Comparison of ENCODE assay signal across 9 mouse cellular contexts in the genomic region with DNA sequence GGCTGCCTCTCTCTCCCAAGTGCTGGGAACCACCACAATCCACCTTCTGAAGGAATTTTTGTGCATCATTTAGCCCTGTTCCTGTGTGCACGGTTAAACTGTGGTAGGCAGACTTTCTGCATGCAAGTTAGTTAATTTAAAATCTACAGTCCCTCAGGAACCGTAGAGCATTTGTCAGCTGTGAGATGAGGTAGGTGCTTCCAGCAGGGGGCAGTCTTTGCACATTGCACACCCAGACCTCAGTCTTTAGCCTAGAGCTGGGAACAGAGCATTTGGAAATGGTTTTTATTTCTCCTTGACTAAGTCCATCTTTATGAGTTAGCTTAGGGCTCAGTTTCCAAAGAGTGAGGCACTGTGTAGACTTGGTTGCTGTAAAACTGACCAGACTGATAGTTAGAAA. TPM values are rescaled to one million over a fixed set of nuclear protein-coding genes. Genes with fewer than 3 reads are reported as not detected.
DNase-seq lines count a peak whose midpoint lies in the region; ATAC-seq and TF ChIP-seq lines count a peak whose summit lies in the region.
"Had no signal": no experiment of that assay in that cellular context is flagged by ENCODE, and none has a peak within 500 bp of the region (broad histone marks: within the 10 kb centered on the region; RNA-seq: fewer than 3 reads in every experiment).

No protein-coding gene starts in this region.

- no peak for ATAC-seq in midbrain, postnatal 0 days (ENCODE audit: low FRiP score)

- intact Hi-C loops in left cerebral cortex, adult 2 months (cut with DNase I) = loop anchor here (1.0 kb wide), 1 partner anchor 50 kb away; no protein-coding TSS in a partner anchor

- peak; percentile 58 to 70 for DNase-seq in left cerebral cortex, adult 2 months (ENCODE audit: extremely low spot score in 1 of 2, low spot score in 2 of 2)
- no peak for DNase-seq in left cerebral cortex, adult 8-10 months (ENCODE audit: low spot score in 2 of 2)
- peak; percentile 41 for DNase-seq in Muller cell, postnatal 12 days (ENCODE audit: inconsistent ontology term)
- peak; percentile 80 to 84 for DNase-seq in cerebellum, postnatal 10 days
- DNase-seq in gastrocnemius, postnatal 25 days = peak; percentile 23
- DNase-seq in layer of hippocampus, postnatal 25 days (ENCODE audit: extremely low spot score in 1 of 2, low spot score in 1 of 2) = peak; percentile 46 to 83
- peak; percentile 63 for DNase-seq in midbrain, postnatal 0 days (ENCODE audit: low spot score)
- DNase-seq in yolk sac, embryonic 10.5 days (ENCODE audit: low spot score) = peak; percentile 36

- H3K4me2 ChIP-seq in midbrain, postnatal 0 days (ENCODE audit: low read depth, low read length, poor library complexity, severe bottlenecking) = no peak overlapping the region

- no peak overlapping the region for H3K27ac ChIP-seq in left cerebral cortex, adult 2 months
- H3K27ac ChIP-seq in midbrain, postnatal 0 days (ENCODE audit: low read depth, low read length) = no peak overlapping the region

- H3K9ac ChIP-seq in midbrain, postnatal 0 days (replicated peaks; ENCODE audit: low read length, poor library complexity, severe bottlenecking) = no peak overlapping the region

- WGBS in midbrain, postnatal 0 days = 39% methylated on average over 2 of the region's 2 CpGs

- no peaks in the 10 kb centered on the region for H3K27me3 ChIP-seq in midbrain, postnatal 0 days (ENCODE audit: insufficient read depth, low read length)

- no peaks in the 10 kb centered on the region for H3K9me3 ChIP-seq in midbrain, postnatal 0 days (ENCODE audit: low read length)

- H3K4me1 ChIP-seq in midbrain, postnatal 0 days (ENCODE audit: insufficient read depth, low read length) = no peaks in the 10 kb centered on the region

- TF ChIP-seq CTCF in left cerebral cortex, adult 2 months (IDR thresholded peaks at IDR 0.05) = peak; percentile 89
- peak; percentile 81 for TF ChIP-seq CTCF in midbrain, postnatal 0 days (IDR thresholded peaks at IDR 0.05)

- no peak overlapping the region for H3K4me3 ChIP-seq in left cerebral cortex, adult 2 months
- no peak overlapping the region for H3K4me3 ChIP-seq in midbrain, postnatal 0 days (ENCODE audit: low read depth, low read length)

- H3K36me3 ChIP-seq in midbrain, postnatal 0 days (ENCODE audit: insufficient read depth, low read length) = peaks cover 78% of the 10 kb centered on the region

RNA-seq across cellular contexts. Expression of gene Fzd9, which starts 14.5 kb away (rescaled TPM):
- total RNA-seq in left cerebral cortex, adult 2 months (2021) = 1 to 10 TPM; 5.1 TPM
- total RNA-seq in left cerebral cortex, adult 8-10 months (2022) = 1 to 10 TPM; 4.3 to 6.5 (median 5.4) TPM
- 10 to 100 TPM; 13.0 to 35.9 TPM for total RNA-seq in gastrocnemius, postnatal 25 days (2021)
- total RNA-seq in layer of hippocampus, postnatal 25 days (2021) = 1 to 10 TPM; 6.2 to 7.3 TPM
- total RNA-seq in midbrain, postnatal 0 days (2014; rRNA removed) = 25.9 and 38.7 TPM in 2 replicates
- 14.6 and 14.9 TPM in 2 replicates for polyA plus RNA-seq in midbrain, postnatal 0 days (2015; fragmentation: Nextera tagmentation; extraction: Ambion mirVana)
- total RNA-seq: neutrophil, adult 5-6 weeks had no signal

RNA-seq across cellular contexts. Expression of gene Baz1b, which starts 49.5 kb away (rescaled TPM):
- 10 to 100 TPM; 76.2 to 79.7 TPM for total RNA-seq in left cerebral cortex, adult 2 months (2021)
- total RNA-seq in left cerebral cortex, adult 8-10 months (2022) = 10 to 100 TPM; 69.3 to 77.7 (median 73.6) TPM
- total RNA-seq in gastrocnemius, postnatal 25 days (2021) = 10 to 100 TPM; 25.7 to 29.2 TPM
- 10 to 100 TPM; 65.5 to 72.7 TPM for total RNA-seq in layer of hippocampus, postnatal 25 days (2021)
- 33.4 and 41.3 TPM in 2 replicates for total RNA-seq in midbrain, postnatal 0 days (2014; rRNA removed)
- 10.9 and 12.5 TPM in 2 replicates for polyA plus RNA-seq in midbrain, postnatal 0 days (2015; fragmentation: Nextera tagmentation; extraction: Ambion mirVana)

Comparison
In these comparisons a context has a peak if more than half of its experiments do, and no peak if none do; other contexts are left out.
1. DNase-seq: peak in left cerebral cortex, adult 2 months (2 of 2), Muller cell, postnatal 12 days (single experiment), cerebellum, postnatal 10 days (2 of 2), gastrocnemius, postnatal 25 days (single experiment), layer of hippocampus, postnatal 25 days (2 of 2), midbrain, postnatal 0 days (single experiment) and yolk sac, embryonic 10.5 days (single experiment); none in left cerebral cortex, adult 8-10 months (0 of 2).